Mouse (Mus musculus) urinary bladder, postnatal 14 days (tissue): ENCODE measurements around the gene Disp1.

Experiments
- DNase-seq: peaks from one replicate; pipeline ENCODE4 v3.0.0; 2021; ENCODE audit warnings: low spot score

The Disp1 gene

GRCm38 (mm10) chr1:183161057-183161456 lies 60.3 kb downstream of the Disp1 start:
- no peak for DNase-seq

GRCm38 (mm10) chr1:183160188-183160587 lies 61.1 kb downstream of the Disp1 start:
- DNase-seq = no peak

GRCm38 (mm10) chr1:183159183-183159582 lies 62.1 kb downstream of the Disp1 start:
- DNase-seq = no peak

DNA sequence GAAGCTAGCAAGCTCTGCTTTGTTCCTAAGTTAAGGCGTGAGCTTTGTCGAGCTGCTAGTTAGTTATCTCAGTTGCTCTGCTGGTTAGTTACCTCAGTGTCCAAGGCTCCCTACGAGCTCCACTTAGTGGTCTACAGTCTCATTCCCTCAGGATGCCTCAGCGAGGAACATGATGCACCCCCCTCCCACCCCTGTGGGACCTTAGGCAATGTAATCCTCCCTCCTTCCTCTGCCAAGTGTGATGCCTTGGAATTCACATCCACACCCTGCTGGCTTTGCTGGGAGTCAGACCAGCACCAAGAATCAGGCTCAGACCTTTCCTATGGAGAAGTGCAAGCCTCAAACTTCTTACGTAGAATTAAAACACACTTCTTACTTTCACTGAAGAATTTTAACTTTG lies 65.7 kb downstream of the Disp1 start:
- DNase-seq = peak; percentile 52

GRCm38 (mm10) chr1:183154296-183155204 lies 66.8 kb downstream of the Disp1 start:
- no peak for DNase-seq

DNA sequence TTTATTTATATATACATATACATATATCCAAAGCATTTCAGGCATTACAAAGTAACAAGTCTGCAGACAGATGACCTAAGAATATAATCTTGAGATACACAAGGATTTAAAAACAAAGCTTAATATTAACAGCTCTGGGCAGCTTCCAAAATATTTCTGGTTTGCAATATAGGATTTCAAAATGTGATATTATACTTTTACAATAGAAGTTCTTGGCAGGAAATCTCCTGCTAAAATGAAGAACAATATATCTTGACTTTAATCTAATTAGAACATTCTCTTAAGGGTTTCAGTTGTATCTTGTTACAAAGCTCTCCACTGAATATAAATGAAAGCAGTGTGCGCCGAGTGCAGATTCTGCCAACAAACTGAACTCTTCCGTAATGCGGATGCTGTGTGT lies 68.0 kb downstream of the Disp1 start:
- DNase-seq = no peak

- no peak for DNase-seq
Measured at GRCm38 (mm10) chr1:183151510-183152319, 69.6 kb downstream of the Disp1 start.

GRCm38 (mm10) chr1:183150379-183150840 lies 70.9 kb downstream of the Disp1 start:
- no peak for DNase-seq

DNA sequence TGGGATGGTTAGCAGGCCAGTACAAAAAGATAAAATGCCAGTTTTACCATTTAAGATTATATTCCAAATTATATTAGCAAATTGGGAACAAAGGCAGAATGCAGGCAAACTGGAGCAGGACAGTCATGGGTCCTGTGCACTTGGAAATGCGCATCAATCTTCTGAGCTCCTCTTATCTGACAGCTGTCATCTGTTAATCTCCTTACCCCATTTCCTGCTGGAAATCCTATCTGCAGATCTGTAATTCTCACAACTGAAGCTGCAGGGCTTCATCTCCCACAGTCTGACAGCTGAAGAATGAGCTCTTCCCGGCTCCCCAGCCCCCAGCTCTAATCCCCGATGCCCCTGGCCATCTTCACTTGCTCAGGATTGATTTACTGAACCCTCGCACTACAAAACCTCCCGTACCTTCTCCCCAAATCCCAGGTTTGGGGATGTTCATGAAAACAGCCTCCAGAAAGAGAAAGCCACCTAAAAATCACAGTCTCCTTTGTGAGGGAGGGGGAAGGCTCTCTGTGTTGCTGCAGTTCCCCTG lies 71.7 kb downstream of the Disp1 start:
- no peak for DNase-seq

DNA sequence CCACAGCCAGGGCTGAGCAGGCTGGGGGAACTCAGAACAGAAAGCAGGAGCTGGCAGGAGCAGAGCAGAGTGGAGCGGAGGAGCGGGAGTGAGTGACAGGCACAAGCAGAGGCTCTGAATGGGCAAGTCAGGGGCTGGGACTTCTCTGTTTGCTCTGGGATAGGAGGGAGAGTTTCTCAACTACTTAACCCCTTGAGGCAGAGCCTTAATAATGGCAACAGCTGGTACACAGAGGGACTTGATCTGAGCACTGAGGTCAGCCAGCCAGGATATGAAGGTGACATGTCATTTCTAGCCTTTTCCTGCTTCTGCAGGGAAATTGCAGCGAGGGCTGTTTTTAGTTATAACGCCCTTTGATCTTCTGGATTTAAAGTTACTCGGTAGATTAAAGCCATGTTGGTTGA lies 73.9 kb downstream of the Disp1 start:
- DNase-seq = peak; percentile 61

DNA sequence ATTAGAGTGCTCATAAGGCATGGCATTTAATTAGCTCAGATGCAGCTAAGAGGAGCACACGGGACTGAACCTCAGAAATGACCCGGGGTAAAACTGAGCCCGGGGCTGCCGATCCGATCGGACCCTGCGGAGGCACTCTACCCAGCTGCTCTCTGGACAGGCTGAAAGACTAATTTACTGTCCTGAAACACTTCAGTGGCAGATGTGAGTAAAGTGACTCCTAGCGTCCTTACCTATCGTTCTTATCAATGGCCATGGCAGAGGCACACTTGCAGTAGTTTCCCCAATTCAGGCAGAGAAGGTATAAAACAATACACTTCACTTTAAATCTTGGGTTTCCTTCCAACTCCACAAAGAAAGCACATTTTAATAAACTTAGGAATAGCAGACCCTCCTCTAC lies 74.5 kb downstream of the Disp1 start:
- DNase-seq = no peak

GRCm38 (mm10) chr1:183146102-183146735 lies 75.1 kb downstream of the Disp1 start:
- no peak for DNase-seq

GRCm38 (mm10) chr1:183144602-183145205 lies 76.6 kb downstream of the Disp1 start:
- DNase-seq = no peak

DNA sequence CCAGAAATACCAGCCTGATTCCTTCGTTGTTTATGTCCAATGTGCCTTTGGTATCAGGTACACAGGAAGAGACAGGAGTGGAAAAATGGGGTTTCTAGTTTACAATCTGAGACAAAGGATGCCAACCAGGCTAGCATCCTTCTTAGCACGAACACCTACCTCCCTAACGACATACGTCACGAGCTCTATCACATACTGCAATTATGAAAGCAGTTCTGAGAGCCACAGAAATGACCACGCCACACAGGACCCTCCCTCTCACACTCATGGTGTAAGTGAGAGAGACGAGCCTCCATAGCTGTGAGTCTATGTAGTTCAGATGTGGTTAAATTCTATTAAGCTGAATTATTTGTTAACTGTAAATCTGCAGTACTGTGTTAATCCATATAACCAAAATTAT lies 78.1 kb downstream of the Disp1 start:
- no peak for DNase-seq

DNA sequence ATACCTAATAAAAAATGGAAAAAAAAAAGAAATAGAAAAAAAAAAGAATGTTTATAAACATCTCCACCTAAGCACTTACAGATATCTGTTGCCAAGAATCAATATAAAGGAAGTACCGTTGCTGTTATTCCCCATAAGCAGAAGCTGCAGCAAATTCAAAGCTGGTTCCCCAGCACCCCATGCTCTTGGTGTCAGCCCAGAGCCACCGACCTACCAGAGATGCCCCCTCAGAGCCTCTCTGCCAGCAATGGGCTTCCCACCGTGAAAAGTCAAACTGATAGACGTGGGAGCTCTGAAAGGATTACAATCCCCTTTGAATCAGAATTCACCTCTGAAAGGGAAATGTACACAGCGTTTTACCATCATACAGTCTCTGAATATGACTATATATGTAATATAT lies 78.8 kb downstream of the Disp1 start:
- DNase-seq = no peak

DNA sequence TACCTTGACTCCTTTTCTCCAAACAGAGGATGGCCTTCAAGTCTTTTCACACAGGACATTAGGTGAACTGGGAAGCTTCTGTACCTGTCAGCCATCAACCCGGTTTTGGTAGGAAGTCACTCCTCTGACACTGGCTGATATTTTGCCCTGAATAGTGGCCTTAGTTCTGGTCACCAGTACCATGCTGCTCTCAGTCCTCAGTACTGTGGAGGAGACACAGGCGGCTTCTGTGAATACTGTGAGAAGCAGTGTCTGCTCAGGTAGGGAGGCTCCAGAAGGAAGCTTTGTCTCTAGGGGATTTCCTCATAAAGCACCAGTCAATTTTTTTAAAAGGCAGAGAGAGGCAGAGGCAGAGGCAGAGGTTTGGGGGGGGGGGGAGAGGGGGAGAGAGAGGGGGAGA lies 80.0 kb downstream of the Disp1 start:
- DNase-seq = no peak

- DNase-seq = no peak
Measured at GRCm38 (mm10) chr1:183140511-183141268, 80.6 kb downstream of the Disp1 start.

DNA sequence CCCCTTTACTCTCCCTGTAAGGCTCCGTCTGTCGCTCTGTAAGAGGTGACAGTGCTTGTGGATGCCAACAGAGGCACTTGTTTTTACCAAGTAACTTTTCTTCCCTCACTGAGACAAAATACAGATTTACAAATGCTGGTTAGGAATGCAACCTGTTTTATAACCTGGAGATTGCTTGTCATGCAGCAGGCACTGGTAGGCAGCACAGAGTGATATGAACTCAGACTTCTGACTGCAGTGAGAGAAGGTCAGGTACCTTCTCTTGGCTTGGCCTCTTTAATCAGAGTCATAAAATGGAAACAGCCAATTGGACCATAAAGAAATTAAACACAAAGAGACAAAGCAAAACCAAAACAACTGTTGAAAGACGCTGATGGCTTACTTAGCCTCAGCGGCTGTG lies 83.2 kb downstream of the Disp1 start:
- no peak for DNase-seq

DNA sequence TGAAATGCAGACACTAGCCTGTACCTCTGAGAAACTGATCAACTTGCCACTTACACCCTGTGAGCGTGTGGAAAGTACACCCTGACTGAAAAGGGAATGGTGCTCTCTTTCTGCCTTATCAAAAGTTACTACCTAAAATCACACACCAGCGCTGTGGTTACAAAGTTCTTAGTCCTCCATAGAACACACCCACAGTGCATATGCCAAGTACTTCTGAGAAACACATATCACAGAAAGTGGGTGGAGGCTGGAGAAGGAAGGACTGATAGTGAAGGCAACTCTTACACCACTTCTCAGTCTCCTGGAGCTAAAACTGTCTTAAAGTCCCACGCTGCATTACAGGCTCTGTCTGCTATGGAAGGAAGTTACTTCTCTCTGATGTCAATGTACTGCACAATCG lies 86.9 kb downstream of the Disp1 start:
- DNase-seq = no peak

DNA sequence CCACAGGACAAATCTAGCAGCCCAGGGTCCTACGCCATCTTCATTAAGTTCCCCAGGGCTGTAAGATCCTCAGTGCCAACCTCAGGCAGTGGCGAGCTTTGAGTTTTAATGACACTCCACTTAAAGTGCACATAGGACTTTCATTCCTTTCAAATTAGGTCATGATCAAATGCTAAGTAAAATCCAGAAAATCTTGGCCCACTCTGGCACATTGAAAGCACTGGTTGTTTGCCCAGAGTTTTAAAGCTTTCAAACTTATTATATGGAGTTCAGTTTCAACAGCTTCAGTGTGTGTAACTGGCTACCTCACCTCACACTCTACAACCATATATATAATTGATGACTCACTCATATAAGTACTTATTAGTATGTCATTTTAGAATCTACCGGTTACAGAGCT lies 87.9 kb downstream of the Disp1 start:
- DNase-seq = no peak

- no peak for DNase-seq
Measured at GRCm38 (mm10) chr1:183127246-183127645, 94.1 kb downstream of the Disp1 start.
